Mouse (Mus musculus) stomach, embryonic 14.5 days (tissue): ENCODE data around the gene 4930523C07Rik. TPM values are rescaled to one million over a fixed set of nuclear protein-coding genes. Genes with fewer than 3 reads are reported as not detected.

Experiments
- ATAC-seq: fragments of 200-750 bp; cut with Nextera tagmentation; 2 replicates; pipeline ENCODE4 v1.8.0; 2017; ENCODE audit warnings: low read depth, moderate TSS enrichment; ENCODE audit not compliant: insufficient number of reproducible peaks, insufficient read depth, low FRiP score
- H3K27ac ChIP-seq: fragments of 300-500 bp; sonication (generic); 2 replicates; pipeline ENCODE4 v1.5.1; 2014; ENCODE audit warnings: mild to moderate bottlenecking, low read length, moderate library complexity, mixed read lengths
- H3K27me3 ChIP-seq: fragments of 300-500 bp; sonication (generic); 2 replicates; pipeline ENCODE4 v1.6.1; 2014; ENCODE audit warnings: low read length, control low read depth, mixed read lengths; ENCODE audit not compliant: control insufficient read depth, insufficient read depth
- H3K36me3 ChIP-seq: fragments of 300-500 bp; sonication (generic); 2 replicates; pipeline ENCODE4 v1.6.1; 2014; ENCODE audit warnings: mild to moderate bottlenecking, control low read depth, low read length, moderate library complexity, mixed read lengths; ENCODE audit not compliant: control insufficient read depth, insufficient read depth
- H3K4me1 ChIP-seq: fragments of 300-500 bp; sonication (generic); 2 replicates; pipeline ENCODE4 v1.6.1; 2014; ENCODE audit warnings: low read length, control low read depth, mixed read lengths; ENCODE audit not compliant: control insufficient read depth, insufficient read depth
- H3K4me2 ChIP-seq: fragments of 300-500 bp; sonication (generic); replicated peaks from 2 replicates; pipeline ENCODE4 v1.6.1; 2014; ENCODE audit warnings: low read depth, low read length, control low read depth
- H3K4me3 ChIP-seq: fragments of 300-500 bp; sonication (generic); 2 replicates; pipeline ENCODE4 v1.5.1; 2014; ENCODE audit warnings: low read depth, low read length, control low read depth
- H3K9ac ChIP-seq: fragments of 300-500 bp; sonication (generic); replicated peaks from 2 replicates; pipeline ENCODE4 v1.6.1; 2014; ENCODE audit warnings: low read depth, mild to moderate bottlenecking, control low read depth, low read length, moderate library complexity, mixed read lengths
- H3K9me3 ChIP-seq: fragments of 300-500 bp; sonication (generic); 2 replicates; pipeline ENCODE4 v1.6.1; 2016; ENCODE audit warnings: low read depth, low read length, control low read depth; ENCODE audit not compliant: control insufficient read depth
- WGBS: fragments of 180-500 bp; shearing (Covaris S2); extraction: QIAGEN DNeasy Blood & Tissue Kit; methylation state at CpG from one replicate; pipeline ENCODE4 v1.1.7; 2014; 5-methylcytosine and 5-hydroxymethylcytosine counted together
- polyA plus RNA-seq: library from polyadenylated mRNA; unstranded; fragments of >200 nt; fragmentation: Nextera tagmentation; extraction: Ambion mirVana; gene quantifications from 2 replicates; pipeline ENCODE4 v1.2.1, GENCODE M21; 2014

The 4930523C07Rik gene
- 22.1 and 22.4 TPM in 2 replicates for polyA plus RNA-seq

DNA sequence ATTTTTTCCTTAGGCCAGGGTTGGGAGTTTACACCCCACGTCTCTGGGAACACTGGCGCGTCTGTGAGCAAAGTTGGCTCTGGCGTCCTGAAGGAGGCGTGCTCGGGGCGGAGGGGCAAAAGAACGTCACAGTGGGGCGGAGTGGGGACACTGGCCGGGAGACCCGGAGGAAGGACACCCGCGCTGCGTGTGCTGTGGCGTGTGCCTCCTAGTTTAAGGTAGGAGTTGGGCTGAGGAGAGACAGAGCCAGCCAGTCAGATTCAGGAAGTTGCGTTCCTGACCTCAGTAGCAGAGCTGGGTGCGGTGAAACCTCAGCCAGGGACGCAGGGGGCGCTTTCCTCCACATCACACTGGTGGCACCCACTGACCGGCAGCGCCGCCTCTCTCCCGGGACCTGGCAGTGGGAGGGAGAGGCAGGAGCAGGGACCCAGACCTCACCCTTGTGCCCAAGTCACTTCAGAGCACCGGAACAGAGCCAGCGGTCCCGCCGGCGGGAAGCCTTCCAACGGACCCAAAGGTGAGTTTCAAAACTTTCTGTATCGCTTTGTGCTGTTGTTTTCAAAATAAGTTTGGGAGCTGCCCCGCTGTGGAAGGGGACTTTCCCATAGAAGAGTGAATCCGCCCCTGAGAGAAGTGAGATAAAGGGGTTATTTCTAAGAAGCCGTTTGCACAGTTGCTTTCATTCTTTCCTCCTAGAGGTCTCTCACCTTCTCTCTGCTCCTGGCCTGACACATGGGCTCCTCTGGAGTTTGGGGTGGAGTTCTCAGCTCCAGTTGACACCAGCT lies at the start of gene 4930523C07Rik:
Gene 4930523C07Rik, plus strand, starts transcription at position 146 of the 785 bp plus-strand sequence.
- Histone ChIP-seq H3K27me3 (no peaks in the 10 kb centered on the region), H3K9me3 (no peaks in the 10 kb centered on the region), H3K4me3 (peak within 1 kb of the TSS; percentile 26), H3K4me1 (peaks cover 6% of the 10 kb centered on the region; the same call in 1 of the 2 replicates), H3K27ac (no peak within 1 kb of the TSS), H3K4me2 (peak within 1 kb of the TSS; percentile 79), H3K9ac (peak within 1 kb of the TSS; percentile 36; the same call in 1 of the 2 replicates), H3K36me3 (no peaks in the 10 kb centered on the region)
- WGBS = 3% methylated on average over 33 of the region's 33 CpGs
- peak; percentile 81 for ATAC-seq

DNA sequence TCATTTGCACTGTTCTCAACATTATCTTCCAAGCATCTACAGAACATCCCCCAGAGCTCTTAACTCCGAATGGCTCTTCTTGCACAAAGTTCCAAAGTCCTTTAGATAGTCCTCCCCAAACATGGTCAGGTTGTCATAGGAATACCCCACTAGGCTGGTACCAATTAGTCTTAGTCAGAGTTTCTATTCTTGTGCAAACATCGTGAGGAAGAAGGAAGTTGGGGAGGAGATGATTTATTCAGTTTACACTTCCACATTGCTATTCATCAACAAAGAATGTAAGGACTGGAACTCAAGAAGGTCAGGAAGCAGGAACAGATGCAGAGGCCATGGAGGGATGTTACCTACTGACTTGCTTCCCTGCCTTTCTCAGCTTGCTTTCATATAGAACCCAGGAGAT lies 46.9 kb upstream of the 4930523C07Rik start:
- Histone ChIP-seq H3K36me3 (no peaks in the 10 kb centered on the region), H3K4me3 (no peak overlapping the region), H3K4me2 (no peak overlapping the region), H3K9me3 (no peaks in the 10 kb centered on the region), H3K9ac (no peak overlapping the region), H3K27me3 (no peaks in the 10 kb centered on the region), H3K27ac (no peak overlapping the region), H3K4me1 (no peaks in the 10 kb centered on the region)
- WGBS = 25% methylated on average over 2 of the region's 2 CpGs
- ATAC-seq = no peak

DNA sequence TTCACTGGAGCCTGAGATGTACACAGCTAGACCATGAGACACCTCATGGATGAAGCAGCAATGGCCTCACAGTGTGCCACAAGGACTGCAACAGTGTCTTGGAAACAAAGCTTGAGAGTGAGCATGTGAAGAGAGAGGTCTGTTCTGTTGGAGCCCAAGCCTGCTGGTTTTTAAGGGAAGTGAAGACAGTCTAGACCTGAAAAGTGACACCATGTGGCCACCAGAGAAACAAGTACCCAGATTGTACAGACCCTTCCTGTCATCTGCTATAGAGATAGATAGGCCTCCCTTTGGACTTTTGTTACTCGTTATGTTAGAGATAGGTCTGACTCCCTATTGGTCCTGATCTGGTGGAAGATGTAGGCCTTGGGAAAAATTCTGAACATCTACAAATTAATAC lies 45.8 kb upstream of the 4930523C07Rik start:
- ATAC-seq = no peak
- 85% methylated on average over 1 of the region's 1 CpGs for WGBS

DNA sequence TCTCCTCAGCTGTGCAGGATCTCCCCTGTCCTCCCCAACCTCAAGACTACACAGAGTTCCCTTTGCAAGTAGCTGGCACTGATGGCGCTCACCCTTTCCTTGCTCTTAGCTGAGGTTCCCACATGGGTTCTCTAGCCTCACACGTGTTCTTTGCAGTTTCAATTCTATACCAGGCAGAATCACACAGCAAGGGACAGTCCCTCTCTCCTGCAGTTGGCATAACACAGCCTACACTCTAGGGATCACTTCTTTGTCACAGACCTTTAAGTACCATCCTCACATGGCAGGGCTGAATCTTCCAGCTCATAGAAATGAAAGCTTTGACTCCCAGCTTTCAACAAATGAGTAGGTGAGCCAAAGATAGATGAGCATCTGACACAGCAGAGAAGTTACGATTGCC lies 45.0 kb upstream of the 4930523C07Rik start:
- H3K4me1 ChIP-seq = no peaks in the 10 kb centered on the region
- H3K27me3 ChIP-seq = no peaks in the 10 kb centered on the region
- no peak overlapping the region for H3K9ac ChIP-seq
- H3K4me2 ChIP-seq = no peak overlapping the region
- H3K36me3 ChIP-seq = no peaks in the 10 kb centered on the region
- no peak for ATAC-seq
- H3K4me3 ChIP-seq = no peak overlapping the region
- H3K27ac ChIP-seq = no peak overlapping the region
- no peaks in the 10 kb centered on the region for H3K9me3 ChIP-seq
- 74% methylated on average over 3 of the region's 3 CpGs for WGBS

More for the DNA sequence above, 45.8 kb upstream of the 4930523C07Rik start:
- Histone ChIP-seq H3K36me3 (no peaks in the 10 kb centered on the region), H3K4me3 (no peak overlapping the region), H3K27me3 (no peaks in the 10 kb centered on the region), H3K4me1 (no peaks in the 10 kb centered on the region), H3K4me2 (no peak overlapping the region), H3K9ac (no peak overlapping the region), H3K27ac (no peak overlapping the region), H3K9me3 (no peaks in the 10 kb centered on the region)

DNA sequence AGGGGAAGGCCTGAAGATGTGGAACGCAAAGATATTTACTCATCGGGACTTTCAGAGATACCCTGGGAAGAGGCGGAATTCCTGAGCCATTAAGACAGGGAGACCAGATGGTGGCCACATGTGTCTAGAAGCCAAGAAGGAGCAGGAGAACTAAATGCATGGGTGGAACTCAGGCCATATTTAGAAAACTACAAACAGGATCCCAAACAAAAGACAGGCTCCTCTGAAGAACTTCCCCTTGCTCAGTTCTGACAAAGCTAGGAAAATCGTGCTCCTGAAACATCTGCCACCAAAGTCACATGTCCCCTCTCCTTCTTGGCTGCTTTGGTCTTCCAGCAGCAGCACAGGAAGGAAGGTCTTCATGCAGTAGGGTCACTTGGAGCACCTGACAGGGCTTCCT lies 38.9 kb upstream of the 4930523C07Rik start:
- Histone ChIP-seq H3K4me1 (no peaks in the 10 kb centered on the region), H3K4me2 (no peak overlapping the region), H3K27ac (no peak overlapping the region), H3K27me3 (no peaks in the 10 kb centered on the region), H3K9ac (no peak overlapping the region), H3K9me3 (no peaks in the 10 kb centered on the region), H3K4me3 (no peak overlapping the region), H3K36me3 (no peaks in the 10 kb centered on the region)
- 76% methylated on average over 4 of the region's 4 CpGs for WGBS
- ATAC-seq = no peak

DNA sequence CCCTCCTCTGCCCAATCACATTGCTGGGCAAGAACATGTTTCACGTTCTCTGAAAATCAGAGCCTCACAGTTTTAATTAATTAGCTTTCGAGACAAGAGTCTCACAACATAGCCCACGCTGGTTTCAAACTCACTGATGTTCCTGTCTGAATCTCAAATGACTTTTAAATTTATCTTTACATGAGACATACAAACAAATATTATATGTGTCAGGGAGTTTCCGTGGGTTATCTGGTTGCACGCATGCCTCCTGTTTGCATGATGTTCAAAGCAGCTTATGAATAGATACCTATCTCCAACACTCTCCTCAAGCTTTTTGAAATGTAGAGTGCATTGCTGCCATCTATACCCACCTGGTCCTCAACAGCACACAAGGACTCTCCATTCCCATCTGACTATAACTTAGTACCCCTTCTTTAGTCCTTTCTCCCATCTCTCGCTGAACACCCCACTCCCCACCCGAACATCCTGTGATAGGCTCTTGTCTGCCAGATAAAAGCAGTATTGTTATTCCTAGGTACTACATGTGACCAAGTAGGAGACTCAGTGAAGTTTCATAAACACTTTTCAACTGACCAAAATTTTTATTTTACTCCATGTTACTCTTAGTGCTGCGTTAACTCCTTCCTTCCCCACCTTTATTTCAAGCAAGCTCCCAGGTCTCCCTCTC lies 37.1 kb upstream of the 4930523C07Rik start:
- H3K4me3 ChIP-seq = no peak overlapping the region
- no peak overlapping the region for H3K9ac ChIP-seq
- H3K27me3 ChIP-seq = no peaks in the 10 kb centered on the region
- ATAC-seq = no peak
- no peaks in the 10 kb centered on the region for H3K36me3 ChIP-seq
- H3K27ac ChIP-seq = no peak overlapping the region
- no peak overlapping the region for H3K4me2 ChIP-seq
- H3K4me1 ChIP-seq = no peaks in the 10 kb centered on the region
- H3K9me3 ChIP-seq = no peaks in the 10 kb centered on the region
- WGBS = 89% methylated on average over 8 of the region's 8 CpGs

DNA sequence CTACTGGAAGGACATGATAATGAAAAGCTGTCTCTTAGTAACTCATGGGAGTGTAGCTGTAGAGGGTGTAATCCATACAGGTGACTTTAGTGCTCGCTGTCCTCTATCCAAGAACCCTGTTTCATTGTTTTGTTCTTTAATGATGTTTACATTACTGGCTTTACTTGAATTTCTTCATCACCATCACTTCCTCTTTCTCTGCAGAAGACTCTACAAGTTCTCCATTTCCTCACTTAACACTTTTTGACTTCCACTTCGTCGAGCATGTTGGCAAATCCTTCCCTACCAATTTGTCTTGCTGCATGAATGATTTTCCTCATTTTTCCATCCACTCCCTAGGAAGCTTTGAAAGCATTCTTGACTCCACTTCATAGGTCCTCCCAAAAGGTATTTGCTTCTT lies 31.1 kb upstream of the 4930523C07Rik start:
- H3K27me3 ChIP-seq = no peaks in the 10 kb centered on the region
- H3K4me3 ChIP-seq = no peak overlapping the region
- no peak overlapping the region for H3K27ac ChIP-seq
- no peaks in the 10 kb centered on the region for H3K36me3 ChIP-seq
- H3K4me1 ChIP-seq = no peaks in the 10 kb centered on the region
- ATAC-seq = no peak
- H3K9ac ChIP-seq = no peak overlapping the region
- no peaks in the 10 kb centered on the region for H3K9me3 ChIP-seq
- H3K4me2 ChIP-seq = no peak overlapping the region
- 61% methylated on average over 3 of the region's 3 CpGs for WGBS

DNA sequence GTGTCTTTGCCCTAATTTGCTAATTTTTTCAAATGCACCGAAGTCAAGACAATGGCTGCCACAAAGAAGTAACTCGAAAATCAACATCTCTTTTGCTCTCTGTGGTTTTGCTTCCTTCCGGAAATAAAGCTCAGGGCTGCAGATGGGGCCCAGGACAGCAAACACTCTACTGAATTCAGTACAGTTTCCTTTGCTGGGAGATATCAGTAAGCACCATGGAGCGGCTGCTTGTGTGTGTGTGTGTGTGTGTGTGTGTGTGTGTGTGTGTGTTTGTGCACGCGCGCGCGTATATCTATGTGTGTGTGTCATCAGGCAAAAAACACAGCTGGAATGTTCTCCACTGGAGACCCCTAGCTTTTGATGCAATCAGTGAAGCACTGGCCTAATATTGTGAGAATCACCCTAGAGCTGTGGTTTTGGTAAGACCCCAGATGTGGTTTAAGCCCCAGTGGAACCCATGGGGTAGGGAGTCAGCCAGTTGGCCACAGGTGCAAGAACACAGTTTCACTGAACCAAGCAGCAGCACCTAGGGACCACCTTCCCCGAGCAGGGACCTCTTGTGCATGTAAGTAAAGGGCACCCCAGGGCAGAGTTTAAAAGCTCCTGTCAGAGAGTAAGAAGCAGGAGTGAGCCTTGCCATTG lies 19.7 kb upstream of the 4930523C07Rik start:
- no peak overlapping the region for H3K27ac ChIP-seq
- 0 out of 2 replicates have a peak, but pooled peaks cover 4% of the 10 kb centered on the region for H3K9me3 ChIP-seq
- no peak for ATAC-seq
- WGBS = 84% methylated on average over 10 of the region's 10 CpGs
- H3K36me3 ChIP-seq = no peaks in the 10 kb centered on the region
- H3K27me3 ChIP-seq = no peaks in the 10 kb centered on the region
- H3K4me1 ChIP-seq = no peaks in the 10 kb centered on the region
- no peak overlapping the region for H3K4me2 ChIP-seq
- H3K4me3 ChIP-seq = no peak overlapping the region
- H3K9ac ChIP-seq = no peak overlapping the region
